7 mouse cellular contexts compared by ENCODE assay signal in the genomic region with DNA sequence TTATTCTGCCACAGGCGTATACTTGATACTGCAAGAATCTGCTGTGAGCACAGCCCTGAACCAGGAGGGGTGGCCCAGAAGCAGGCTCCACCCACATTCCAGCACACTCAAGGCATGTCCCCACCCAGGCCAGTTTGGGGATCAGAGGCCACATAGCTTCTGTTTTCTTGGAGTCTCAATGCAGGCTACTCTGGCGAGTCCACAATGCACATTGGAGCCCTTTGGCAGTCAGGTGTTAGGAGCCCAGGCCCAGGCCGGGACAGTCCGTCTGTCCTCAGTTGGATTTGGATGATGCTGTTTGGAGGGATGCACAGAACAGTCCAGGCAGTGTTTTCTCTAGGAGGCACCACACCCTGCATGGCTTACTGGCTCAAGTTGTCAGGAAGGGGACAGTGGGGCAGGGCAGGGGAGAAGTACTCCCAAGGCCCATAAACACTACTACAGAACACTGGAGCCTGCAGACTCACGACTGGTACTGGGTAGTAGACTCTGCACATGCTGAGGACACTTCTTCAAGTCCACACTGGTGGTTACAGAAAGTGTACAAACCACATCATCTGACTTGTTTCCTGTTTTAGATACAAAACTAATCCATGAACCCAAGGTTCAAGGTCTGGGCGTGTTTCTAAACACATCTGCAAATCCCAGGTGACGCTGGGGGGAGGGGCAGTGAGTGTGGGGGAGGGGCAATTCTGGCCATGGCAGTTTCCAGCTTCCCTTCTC. TPM values are rescaled to one million over a fixed set of nuclear protein-coding genes. Genes with fewer than 3 reads are reported as not detected.
DNase-seq lines count a peak whose midpoint lies in the region; ATAC-seq and TF ChIP-seq lines count a peak whose summit lies in the region.

No protein-coding gene starts in this region.

- 37% methylated on average over 7 of the region's 7 CpGs for WGBS in heart, embryonic 12.5 days
- 39% methylated on average over 7 of the region's 7 CpGs for WGBS in limb, embryonic 10.5 days

- H3K36me3 ChIP-seq in E14TG2a.4 (ENCODE audit: insufficient read depth, low read length), result peaks cover 42% of the 10 kb centered on the region
- peaks cover 44% of the 10 kb centered on the region for H3K36me3 ChIP-seq in heart, embryonic 12.5 days
- peaks cover 52% of the 10 kb centered on the region for H3K36me3 ChIP-seq in limb, embryonic 10.5 days

- no peaks in the 10 kb centered on the region for H3K9me3 ChIP-seq in E14TG2a.4 (ENCODE audit: low read length)
- no peaks in the 10 kb centered on the region for H3K9me3 ChIP-seq in heart, embryonic 12.5 days (replicated peaks)
- no peaks in the 10 kb centered on the region for H3K9me3 ChIP-seq in limb, embryonic 10.5 days (replicated peaks)

- H3K4me1 ChIP-seq in E14TG2a.4 (replicated peaks; ENCODE audit: low read depth, low read length), result peaks cover 81% of the 10 kb centered on the region
- peaks cover 37% of the 10 kb centered on the region for H3K4me1 ChIP-seq in heart, embryonic 12.5 days (replicated peaks)
- peaks cover 29% of the 10 kb centered on the region for H3K4me1 ChIP-seq in limb, embryonic 10.5 days

- H3K4me3 ChIP-seq in E14TG2a.4 (replicated peaks; ENCODE audit: low read length), result peak overlapping the region; percentile 79
- H3K4me3 ChIP-seq in heart, embryonic 12.5 days, result no peak overlapping the region
- H3K4me3 ChIP-seq in limb, embryonic 10.5 days, result 0 out of 2 replicates have a peak overlapping the region, but pooled peaks have one; percentile 2

- H3K9ac ChIP-seq in heart, embryonic 12.5 days, result no peak overlapping the region

- ATAC-seq in heart, embryonic 12.5 days (ENCODE audit: insufficient number of reproducible peaks, low FRiP score), result peak; percentile 44; the same call in 1 of the 2 replicates

- TF ChIP-seq CTCF in E14TG2a.4 (conservative IDR thresholded peaks at IDR 0.05; ENCODE audit: low read length), result no peak

- no peak overlapping the region for H3K4me2 ChIP-seq in heart, embryonic 12.5 days

- peak overlapping the region; percentile 5; the same call in 1 of the 2 replicates for H3K27ac ChIP-seq in heart, embryonic 12.5 days (ENCODE audit: poor library complexity, severe bottlenecking)
- peak overlapping the region; percentile 81 for H3K27ac ChIP-seq in limb, embryonic 10.5 days

- DNase-seq in 416B (ENCODE audit: low read depth), result peak; percentile 67
- DNase-seq in limb, embryonic 10.5 days (ENCODE audit: low spot score), result peak; percentile 53
- peak; percentile 22 for DNase-seq in naive thymus-derived CD4-positive, alpha-beta T cell, adult 2 months (ENCODE audit: low read depth)
- DNase-seq in left cerebral cortex, adult 8-10 months (ENCODE audit: low spot score in 2 of 2), result no peak
- no peak for DNase-seq in layer of hippocampus, adult 9-10 months (ENCODE audit: low spot score)

- H3K27me3 ChIP-seq in E14TG2a.4 (ENCODE audit: insufficient read depth, low read length), result no peaks in the 10 kb centered on the region
- H3K27me3 ChIP-seq in heart, embryonic 12.5 days (replicated peaks), result no peaks in the 10 kb centered on the region
- no peaks in the 10 kb centered on the region for H3K27me3 ChIP-seq in limb, embryonic 10.5 days (ENCODE audit: low read depth, poor library complexity, severe bottlenecking)

RNA-seq across cellular contexts. Expression of a gene that starts 13.5 kb away (rescaled TPM):
- 22.6 and 24.5 TPM in 2 replicates for polyA plus RNA-seq in heart, embryonic 12.5 days (2016; fragmentation: Nextera tagmentation; extraction: Ambion mirVana)
- polyA plus RNA-seq in limb, embryonic 10.5 days (2016; fragmentation: Nextera tagmentation; extraction: Ambion mirVana), result 29.4 and 37.1 TPM in 2 replicates
- total RNA-seq in left cerebral cortex, adult 8-10 months (2022), result 10 to 100 TPM; 41.2 to 50.9 (median 43.0) TPM

RNA-seq across cellular contexts. Expression of a gene that starts 49.6 kb away (rescaled TPM):
- polyA plus RNA-seq in heart, embryonic 12.5 days (2016; fragmentation: Nextera tagmentation; extraction: Ambion mirVana), result 17.7 and 19.1 TPM in 2 replicates
- polyA plus RNA-seq in limb, embryonic 10.5 days (2016; fragmentation: Nextera tagmentation; extraction: Ambion mirVana), result 30.6 and 35.3 TPM in 2 replicates
- total RNA-seq in left cerebral cortex, adult 8-10 months (2022), result 10 to 100 TPM; 23.8 to 29.1 (median 25.7) TPM

RNA-seq across cellular contexts. Expression of a gene that starts 57.9 kb away (rescaled TPM):
- 20.4 TPM in 2 replicates for polyA plus RNA-seq in heart, embryonic 12.5 days (2016; fragmentation: Nextera tagmentation; extraction: Ambion mirVana)
- 8.5 and 11.8 TPM in 2 replicates for polyA plus RNA-seq in limb, embryonic 10.5 days (2016; fragmentation: Nextera tagmentation; extraction: Ambion mirVana)
- total RNA-seq in left cerebral cortex, adult 8-10 months (2022), result 10 to 100 TPM; 23.3 to 28.8 (median 26.6) TPM

Comparison
In these comparisons a context has a peak if more than half of its experiments do, and no peak if none do; other contexts are left out.
1. DNase-seq: peak in 416B (single experiment), limb, embryonic 10.5 days (single experiment) and naive thymus-derived CD4-positive, alpha-beta T cell, adult 2 months (single experiment); none in left cerebral cortex, adult 8-10 months (0 of 2) and layer of hippocampus, adult 9-10 months (single experiment).